Mouse (Mus musculus) liver, adult 2 months (tissue): ENCODE measurements around the gene Gm26741. TPM values are rescaled to one million over a fixed set of nuclear protein-coding genes. Genes with fewer than 3 reads are reported as not detected.

Experiments
- DNase-seq: peaks from one replicate; pipeline ENCODE4 v3.0.0-alpha.2; 2011; ENCODE audit warnings: low read depth, low spot score; ENCODE audit errors: extremely low read depth
- H3K27ac ChIP-seq: fragments of 200-500 bp; replicated peaks from 2 replicates; pipeline ENCODE4 v1.5.1; 2012; ENCODE audit warnings: low read depth, mild to moderate bottlenecking, control low read depth, inconsistent platforms, low read length; ENCODE audit not compliant: insufficient read depth
- H3K27me3 ChIP-seq: fragments of 200-500 bp; 2 replicates; pipeline ENCODE4 v1.6.1; 2012; ENCODE audit warnings: mild to moderate bottlenecking, moderate library complexity, low read length, inconsistent platforms; ENCODE audit not compliant: control insufficient read depth, insufficient read depth
- H3K36me3 ChIP-seq: fragments of 200-500 bp; 2 replicates; pipeline ENCODE4 v1.6.1; 2012; ENCODE audit warnings: low read length, inconsistent platforms; ENCODE audit not compliant: control insufficient read depth, insufficient read depth
- H3K4me1 ChIP-seq: fragments of 200-500 bp; 2 replicates; pipeline ENCODE4 v1.6.1; 2011; ENCODE audit warnings: low read length; ENCODE audit not compliant: control insufficient read depth, insufficient read depth
- H3K4me3 ChIP-seq: fragments of 200-500 bp; 2 replicates; pipeline ENCODE4 v1.5.1; 2011; ENCODE audit warnings: low read depth, mild to moderate bottlenecking, control low read depth, low read length, moderate library complexity; ENCODE audit not compliant: insufficient read depth
- H3K79me2 ChIP-seq: fragments of 200-500 bp; 2 replicates; pipeline ENCODE4 v1.6.1; 2012; ENCODE audit warnings: inconsistent platforms, mild to moderate bottlenecking, low read length, moderate library complexity; ENCODE audit not compliant: control insufficient read depth, insufficient read depth
- H3K9ac ChIP-seq: fragments of 200-500 bp; 2 replicates; pipeline ENCODE4 v1.6.1; 2012; ENCODE audit warnings: low read depth, mild to moderate bottlenecking, control low read depth, inconsistent platforms, low read length
- CTCF ChIP-seq: fragments of 200-500 bp; IDR thresholded peaks from 2 replicates; pipeline ENCODE4 v1.5.1; 2011; ENCODE audit warnings: low read depth, low read length, control low read depth
- POLR2A ChIP-seq: fragments of 200-500 bp; IDR thresholded peaks from 2 replicates; pipeline ENCODE4 v1.6.1; 2011; ENCODE audit warnings: low read length, control low read depth; ENCODE audit not compliant: insufficient read depth; ENCODE audit errors: extremely low read depth
- whole genome bisulfite sequencing: fragments of 180-500 bp; shearing (Covaris S2); methylation state at CpG from one replicate; pipeline ENCODE4 v1.1.7; 2018; 5-methylcytosine and 5-hydroxymethylcytosine counted together
- polyA plus RNA-seq: library from polyadenylated mRNA; depleted of rRNA; stranded (reverse); fragments of >200 nt; gene quantifications from 2 replicates; pipeline ENCODE4 v1.2.3, GENCODE M21; 2012
- total RNA-seq: library from RNA; depleted of rRNA; stranded (reverse); fragments of >200 nt; gene quantifications from 2 replicates; pipeline ENCODE4 v1.2.3, GENCODE M21; 2014

Gene Gm26741
- total and polyA plus RNA-seq, 2 experiments, result not detected

DNA sequence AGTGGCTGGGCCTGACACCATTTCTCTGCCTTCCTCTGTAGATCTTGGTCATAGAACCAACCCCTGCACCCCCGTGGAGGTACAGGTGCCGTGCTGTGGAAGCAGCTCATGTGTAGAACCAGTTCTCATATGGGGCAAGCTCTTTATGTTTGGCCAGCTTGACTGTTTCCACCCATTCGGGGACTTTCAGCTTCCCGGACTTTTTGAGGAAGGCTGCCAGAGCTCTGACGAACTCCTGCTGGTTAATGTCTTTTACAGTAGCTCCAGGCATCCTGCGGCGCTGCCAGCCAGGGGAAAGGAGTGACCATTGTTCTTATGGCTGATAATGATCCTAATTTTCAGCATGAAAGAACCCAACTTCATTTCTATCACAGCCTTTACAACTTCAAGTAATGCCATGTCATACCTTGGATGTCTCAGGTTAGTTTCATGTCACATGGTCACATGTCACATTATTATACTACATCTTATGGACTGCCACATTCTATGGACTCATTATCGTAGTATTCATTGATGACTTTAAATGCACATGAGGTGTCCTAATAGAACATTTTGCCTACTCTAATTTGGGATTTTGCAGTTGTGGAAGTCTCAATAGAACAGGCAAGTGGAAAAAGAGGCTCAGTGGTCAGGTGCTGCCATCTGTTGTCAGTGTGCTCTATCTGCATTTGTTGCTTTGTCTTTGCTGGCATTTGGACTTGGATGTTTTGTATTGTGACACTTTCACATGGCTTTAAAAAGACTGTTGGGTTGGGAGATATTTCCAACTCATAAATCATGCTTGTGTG, 26.4 kb downstream of the Gm26741 start:
- Histone ChIP-seq H3K4me3 (no peak overlapping the region), H3K79me2 (peaks cover 9% of the 10 kb centered on the region), H3K27me3 (no peaks in the 10 kb centered on the region), H3K27ac (no peak overlapping the region), H3K36me3 (no peaks in the 10 kb centered on the region), H3K9ac (no peak overlapping the region), H3K4me1 (peaks cover 12% of the 10 kb centered on the region; the same call in 1 of the 2 replicates)
- peak; percentile 54 for DNase-seq
- WGBS, result 65% methylated on average over 8 of the region's 8 CpGs
- no peak for TF ChIP-seq POLR2A
- peak; percentile 68 for TF ChIP-seq CTCF

- no peak for DNase-seq
- WGBS, result 73% methylated on average over 4 of the region's 4 CpGs
- TF ChIP-seq POLR2A (no peak), CTCF (no peak)
- Histone ChIP-seq H3K27ac (no peak overlapping the region), H3K27me3 (no peaks in the 10 kb centered on the region), H3K79me2 (no peaks in the 10 kb centered on the region), H3K36me3 (no peaks in the 10 kb centered on the region), H3K4me3 (no peak overlapping the region), H3K9ac (no peak overlapping the region), H3K4me1 (peaks cover 5% of the 10 kb centered on the region; the same call in 1 of the 2 replicates)
Measured at GRCm38 (mm10) chr10:52387192-52387591, 28.6 kb downstream of the Gm26741 start.

- H3K27ac ChIP-seq, result no peak within 1 kb of the TSS
- no peak for TF ChIP-seq CTCF
- no peak for TF ChIP-seq POLR2A
- H3K79me2 ChIP-seq, result no peaks in the 10 kb centered on the region
- no peaks in the 10 kb centered on the region for H3K36me3 ChIP-seq
- no peak within 1 kb of the TSS for H3K4me3 ChIP-seq
- H3K9ac ChIP-seq, result no peak within 1 kb of the TSS
- no peak for DNase-seq
- no peaks in the 10 kb centered on the region for H3K27me3 ChIP-seq
- no peaks in the 10 kb centered on the region for H3K4me1 ChIP-seq
- WGBS, result 79% methylated on average over 5 of the region's 5 CpGs
Measured at GRCm38 (mm10) chr10:52388922-52389430, 30.4 kb downstream of the Gm26741 start, which contains the start of gene Nepn. Nepn (plus strand) TSS chr10:52388972.

DNA sequence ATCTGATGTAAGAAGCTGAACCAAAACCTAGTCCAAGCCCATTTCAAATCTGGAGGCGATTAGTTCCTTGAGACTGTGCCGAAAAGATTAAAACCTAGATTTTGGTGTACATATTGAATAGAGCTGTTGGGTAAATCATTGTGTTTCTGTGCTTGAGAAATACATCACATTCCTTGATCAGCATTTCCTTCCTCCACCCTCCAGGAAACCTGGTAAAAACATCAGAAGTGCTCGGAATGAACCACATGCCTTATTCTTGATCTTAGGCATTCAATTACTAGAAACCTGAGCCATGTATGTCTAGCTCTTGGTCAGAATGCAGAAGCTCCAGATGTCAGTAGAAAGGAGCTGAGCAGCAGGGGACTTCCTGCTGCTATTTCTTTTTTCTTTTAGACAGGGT, 30.9 kb downstream of the Gm26741 start:
- TF ChIP-seq POLR2A (no peak), CTCF (no peak)
- no peak overlapping the region for H3K4me3 ChIP-seq
- no peaks in the 10 kb centered on the region for H3K79me2 ChIP-seq
- DNase-seq, result no peak
- no peaks in the 10 kb centered on the region for H3K27me3 ChIP-seq
- no peaks in the 10 kb centered on the region for H3K36me3 ChIP-seq
- no peak overlapping the region for H3K9ac ChIP-seq
- H3K27ac ChIP-seq, result no peak overlapping the region
- WGBS, result 82% methylated on average over 3 of the region's 3 CpGs
- no peaks in the 10 kb centered on the region for H3K4me1 ChIP-seq

GRCm38 (mm10) chr10:52391208-52391607, 32.6 kb downstream of the Gm26741 start:
- H3K27ac ChIP-seq, result no peak overlapping the region
- TF ChIP-seq CTCF (no peak), POLR2A (no peak)
- no peak overlapping the region for H3K4me3 ChIP-seq

DNA sequence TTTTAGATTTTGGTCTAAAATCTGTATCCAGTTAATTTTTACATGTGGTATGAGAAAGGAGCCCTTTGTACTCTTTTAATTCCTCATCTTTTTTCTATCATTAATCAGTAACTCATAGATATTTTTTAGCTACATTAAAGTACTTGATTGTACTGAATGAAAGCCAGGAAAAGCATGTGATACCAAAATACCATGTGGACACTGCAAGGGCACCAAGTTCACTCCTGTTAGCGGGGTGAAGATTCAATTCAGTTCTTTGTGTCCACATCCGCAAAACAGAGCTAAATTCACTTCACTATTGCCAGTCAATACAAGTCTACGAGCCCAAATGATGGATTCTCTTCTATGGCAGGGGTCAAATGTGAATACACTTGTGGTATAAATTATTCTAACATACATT, 38.1 kb downstream of the Gm26741 start:
- no peak overlapping the region for H3K27ac ChIP-seq
- no peaks in the 10 kb centered on the region for H3K36me3 ChIP-seq
- 80% methylated on average over 3 of the region's 3 CpGs for whole genome bisulfite sequencing
- no peaks in the 10 kb centered on the region for H3K4me1 ChIP-seq
- no peaks in the 10 kb centered on the region for H3K27me3 ChIP-seq
- no peak for TF ChIP-seq CTCF
- no peak for TF ChIP-seq POLR2A
- H3K9ac ChIP-seq, result no peak overlapping the region
- H3K4me3 ChIP-seq, result no peak overlapping the region
- DNase-seq, result no peak
- no peaks in the 10 kb centered on the region for H3K79me2 ChIP-seq

More at GRCm38 (mm10) chr10:52391208-52391607, 32.6 kb downstream of the Gm26741 start:
- H3K27me3 ChIP-seq, result no peaks in the 10 kb centered on the region
- 61% methylated on average over 2 of the region's 2 CpGs for WGBS
- H3K9ac ChIP-seq, result no peak overlapping the region
- H3K79me2 ChIP-seq, result no peaks in the 10 kb centered on the region
- H3K36me3 ChIP-seq, result no peaks in the 10 kb centered on the region
- DNase-seq, result no peak
- no peaks in the 10 kb centered on the region for H3K4me1 ChIP-seq
